Mouse (Mus musculus): ENCODE data around the gene Rnps1. TPM values are rescaled to one million over a fixed set of nuclear protein-coding genes. Genes with fewer than 3 reads are reported as not detected.

Gene Rnps1
- total RNA-seq, 2 experiments from 2014 or later, result 94.7 to 97.3 TPM

GRCm38 (mm10) chr17:24468636-24469246 is 54.4 kb downstream of the Rnps1 start:
- no peak for DNase-seq
- intact Hi-C loops (cut with DNase I), result no loop called here

- intact Hi-C loops (cut with DNase I), result no loop called here
- DNase-seq, result no peak
Observed at GRCm38 (mm10) chr17:24469336-24469909, 55.1 kb downstream of the Rnps1 start.

GRCm38 (mm10) chr17:24469910-24470602 is 55.7 kb downstream of the Rnps1 start, which contains the start of the genes E4f1 and Pgp:
E4f1 (minus strand) TSS chr17:24470313.
Pgp (plus strand) TSS chr17:24470392.
- intact Hi-C loops (cut with DNase I), result no loop called here

GRCm38 (mm10) chr17:24470701-24471527 is 56.5 kb downstream of the Rnps1 start:
- intact Hi-C loops (cut with DNase I), result no loop called here
- DNase-seq, result no peak

More at GRCm38 (mm10) chr17:24469910-24470602, 55.7 kb downstream of the Rnps1 start, which contains the start of the genes E4f1 and Pgp:
- DNase-seq, result peak; percentile 99

- intact Hi-C loops (cut with DNase I), result no loop called here
- DNase-seq, result peak; percentile 69 to 70
Observed at GRCm38 (mm10) chr17:24472512-24472911, 58.1 kb downstream of the Rnps1 start.

DNA sequence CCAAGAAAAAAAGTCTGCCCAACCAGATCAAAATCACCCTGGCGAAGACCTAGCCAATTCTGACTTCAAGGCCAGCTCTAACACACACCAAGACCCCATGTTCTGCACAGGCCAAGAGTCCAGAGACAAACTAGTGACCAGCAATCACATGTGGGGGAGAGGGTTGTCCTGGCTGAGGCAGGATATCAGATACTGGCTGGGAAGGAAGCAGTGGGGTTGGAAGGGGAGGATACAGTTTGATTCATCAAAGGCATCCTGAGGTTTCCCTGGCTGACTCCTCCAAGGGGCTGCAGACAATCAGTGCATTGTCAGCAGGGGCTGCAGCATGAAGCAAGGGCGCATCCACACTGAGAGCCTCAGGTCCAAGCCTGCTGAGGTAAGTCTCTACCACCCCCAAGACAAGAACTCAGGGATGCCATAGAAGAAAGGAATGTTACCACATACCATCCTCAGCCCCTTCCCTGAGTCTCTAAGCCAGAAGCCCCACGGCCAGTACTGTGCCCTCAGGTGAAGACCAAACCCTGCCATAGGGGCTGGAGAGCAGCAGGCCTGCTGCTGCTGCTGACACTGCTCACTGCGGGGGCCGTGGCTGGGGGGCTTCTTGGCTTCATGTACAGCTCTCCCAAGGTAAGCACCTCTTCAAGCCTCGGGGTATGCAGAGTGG is 59.4 kb downstream of the Rnps1 start, which contains the start of gene Bricd5:
Gene Bricd5 (plus strand): TSS at position 273 of the 664 bp plus-strand sequence.
- DNase-seq, result no peak

DNA sequence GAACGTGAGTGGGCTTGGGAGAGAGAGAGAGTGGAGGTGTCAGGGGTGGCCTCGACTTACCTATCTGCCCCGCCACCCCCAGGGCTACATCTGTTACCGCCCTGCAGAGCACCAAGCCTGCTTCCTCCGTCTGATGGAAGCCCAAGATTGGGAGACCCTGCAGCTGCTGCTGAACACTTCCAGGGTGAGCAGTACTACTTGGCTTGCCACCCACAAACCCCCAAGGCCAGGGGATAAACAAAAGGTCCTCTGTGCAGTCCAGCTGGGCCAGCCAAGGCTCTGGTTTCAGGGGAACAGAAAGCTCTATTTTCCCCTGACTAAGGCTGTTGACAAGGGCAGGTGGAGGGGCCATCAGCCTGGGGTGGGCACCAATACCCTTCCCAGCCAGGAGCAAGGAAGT is 60.2 kb downstream of the Rnps1 start:
- intact Hi-C loops (cut with DNase I), result no loop called here
- DNase-seq, result no peak

More for the DNA sequence above, 59.4 kb downstream of the Rnps1 start, which contains the start of gene Bricd5:
- intact Hi-C loops (cut with DNase I), result no loop called here

Other genes with a start within 250 kb of the Rnps1 start
- gene Atp6v0c, start 244.9 kb upstream of the Rnps1 start, total RNA-seq (2021), result 100 to 1,000 TPM; 275 to 284 TPM
- 10 to 100 TPM in 1 of 2 experiments, 1 to 10 TPM in 1; 8.4 to 11.0 TPM for gene Tbc1d24, start 209.0 kb upstream of the Rnps1 start, total RNA-seq (2021)
- 1 to 10 TPM; 1.6 to 1.7 TPM for gene Ntn3, start 205.0 kb upstream of the Rnps1 start, total RNA-seq (2021)
- 1 to 10 TPM; 3.5 to 5.0 TPM for gene Tedc2, start 193.7 kb upstream of the Rnps1 start, total RNA-seq (2021)
- gene Ccnf, start 163.1 kb upstream of the Rnps1 start, total RNA-seq (2021), result 1 to 10 TPM; 6.9 to 7.7 TPM
- gene Abca17, start 63.5 kb upstream of the Rnps1 start, total RNA-seq (2021), result not detected
- gene Abca3, start 62.6 kb upstream of the Rnps1 start, total RNA-seq (2021), result 10 to 100 TPM; 14.5 to 15.3 TPM
- 100 to 1,000 TPM; 412 to 459 TPM for gene Eci1, start 12.1 kb downstream of the Rnps1 start, total RNA-seq (2021)
- gene Dnase1l2, start 28.5 kb downstream of the Rnps1 start, total RNA-seq (2021), result 1 to 10 TPM; 1.0 to 1.6 TPM
- gene E4f1, start 55.7 kb downstream of the Rnps1 start, total RNA-seq (2021), result 10 to 100 TPM; 15.6 to 15.9 TPM
- 10 to 100 TPM; 38.5 to 39.9 TPM for gene Pgp, start 55.8 kb downstream of the Rnps1 start, total RNA-seq (2021)
- gene Bricd5, start 59.3 kb downstream of the Rnps1 start, total RNA-seq (2021), result under 1 TPM in 1 of 2 experiments, not detected in 1; 0.26 TPM
- gene Mlst8, start 64.5 kb downstream of the Rnps1 start, total RNA-seq (2021), result 10 to 100 TPM; 11.6 to 12.9 TPM
- gene Caskin1, start 74.0 kb downstream of the Rnps1 start, total RNA-seq (2021), result under 1 TPM; 0.48 to 0.52 TPM
- gene Traf7, start 113.4 kb downstream of the Rnps1 start, total RNA-seq (2021), result 10 to 100 TPM; 75.9 to 77.9 TPM
- gene Rab26, start 119.6 kb downstream of the Rnps1 start, total RNA-seq (2021), result under 1 TPM; 0.32 to 0.45 TPM
- 10 to 100 TPM; 60.1 to 72.2 TPM for gene Pkd1, start 135.3 kb downstream of the Rnps1 start, total RNA-seq (2021)
- gene Tsc2, start 218.1 kb downstream of the Rnps1 start, total RNA-seq (2021), result 10 to 100 TPM; 86.0 to 95.6 TPM
- 1 to 10 TPM; 3.2 to 3.4 TPM for gene Nthl1, start 218.1 kb downstream of the Rnps1 start, total RNA-seq (2021)
- 100 to 1,000 TPM; 108 to 133 TPM for gene Slc9a3r2, start 235.8 kb downstream of the Rnps1 start, total RNA-seq (2021)
- not detected for gene Npw, start 243.9 kb downstream of the Rnps1 start, total RNA-seq (2021)